Mouse (Mus musculus) erythroblast, embryonic 14.5 days (primary cell): ENCODE data around the gene Fars2.

ENCODE experiments used
- GATA1 ChIP-seq: IDR thresholded peaks from 2 replicates; pipeline ENCODE4 v1.6.1; 2012; ENCODE audit warnings: low read length, inconsistent platforms, mixed read lengths
- TAL1 ChIP-seq: IDR thresholded peaks from 3 replicates; pipeline ENCODE4 v1.6.1; 2012; ENCODE audit warnings: low read length, inconsistent platforms, mixed read lengths

- TF ChIP-seq TAL1 (no peak), GATA1 (no peak)
Observed at GRCm38 (mm10) chr13:36309160-36309559, 191.9 kb downstream of the Fars2 start.
